Mouse (Mus musculus): Measurements from ENCODE around the gene Flt3.

Flt3 gene

DNA sequence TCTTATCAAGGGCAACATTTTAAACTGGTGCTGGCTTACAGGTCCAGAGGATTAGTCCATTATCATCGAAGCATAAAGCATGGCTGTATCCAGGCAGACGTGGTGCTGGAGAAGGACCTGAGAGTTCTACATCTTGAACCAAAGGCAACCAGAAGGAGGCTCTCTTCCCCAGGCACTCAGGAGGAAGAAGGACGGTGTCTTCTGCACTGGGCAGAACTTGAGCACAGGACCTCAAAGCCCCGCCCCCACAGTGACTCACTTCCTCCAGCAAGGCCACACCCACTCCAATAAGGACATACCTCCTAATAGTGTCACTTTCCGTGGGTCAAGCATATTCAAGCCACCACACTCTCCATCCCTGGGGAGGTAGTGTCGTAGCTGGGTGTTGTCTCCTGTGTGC is 10.3 kb upstream of the Flt3 start:
- in situ Hi-C loops (cut with MboI, MseI) = loop anchor here (25.0 kb wide), 1 partner anchor 452 kb away; the partner anchor contains the start of gene Pomp

DNA sequence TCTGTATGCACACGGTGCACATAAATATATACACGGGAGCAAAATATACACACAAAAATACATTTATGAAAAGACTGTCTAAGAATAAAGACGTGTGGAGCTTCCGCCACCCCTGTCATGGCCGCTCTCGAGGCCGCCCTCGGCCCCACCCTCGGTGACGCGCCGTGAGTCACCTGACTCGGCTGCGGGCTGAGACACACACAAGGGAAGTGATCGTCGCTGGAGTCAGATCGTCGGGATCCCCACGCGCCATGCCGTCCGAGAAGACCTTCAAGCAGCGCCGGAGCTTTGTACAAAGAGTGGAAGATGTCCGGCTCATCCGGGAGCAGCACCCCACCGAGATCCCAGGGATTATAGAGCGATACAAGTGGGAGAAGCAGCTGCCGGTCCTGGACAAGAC is 8.4 kb upstream of the Flt3 start:
- in situ Hi-C loops (cut with MboI, MseI) = loop anchor here (25.0 kb wide), 1 partner anchor 454 kb away; the partner anchor contains the start of gene Pomp

DNA sequence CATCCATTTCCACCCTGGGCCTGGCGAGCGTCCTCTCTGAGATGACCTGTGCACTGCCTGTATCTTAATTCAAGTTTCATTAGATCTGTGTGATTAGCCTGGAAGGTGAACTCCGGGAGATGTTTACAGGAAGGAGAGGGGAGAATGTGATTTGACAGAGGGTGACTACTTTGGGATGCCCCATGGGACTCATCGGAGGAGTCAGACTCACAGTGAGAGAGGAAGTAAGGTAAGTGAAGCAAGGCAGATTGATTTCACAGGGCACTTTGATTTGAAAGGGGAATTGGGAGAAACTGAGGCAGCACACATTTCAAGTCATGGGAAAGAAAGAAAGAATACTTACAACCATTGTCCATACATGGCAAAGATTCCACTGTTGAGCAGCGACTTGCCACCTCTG is 5.8 kb upstream of the Flt3 start:
- in situ Hi-C loops (cut with MboI, MseI) = loop anchor here (25.0 kb wide), 1 partner anchor 456 kb away; the partner anchor contains the start of gene Pomp

DNA sequence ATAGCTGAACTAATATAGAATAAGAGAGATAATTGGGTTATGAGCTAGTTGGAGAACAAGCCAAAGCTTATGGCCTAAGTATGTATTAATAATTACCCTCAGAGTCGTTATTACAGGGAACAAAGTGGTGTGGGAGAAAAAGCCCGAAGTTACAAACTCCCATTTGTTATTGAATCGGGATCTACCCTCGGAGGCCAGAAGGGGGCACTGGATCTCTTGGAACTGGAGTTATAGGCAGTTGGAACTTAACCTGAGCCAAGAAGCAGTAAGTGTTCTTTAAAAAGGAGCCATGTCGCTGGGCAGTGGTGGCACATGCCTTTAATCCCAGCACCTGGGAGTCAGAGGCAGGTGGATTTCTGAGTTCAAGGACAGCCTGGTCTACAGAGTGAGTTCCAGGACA is 2.2 kb upstream of the Flt3 start:
- in situ Hi-C loops (cut with MboI, MseI) = loop anchor here (25.0 kb wide), 1 partner anchor 460 kb away; the partner anchor contains the start of gene Pomp

DNA sequence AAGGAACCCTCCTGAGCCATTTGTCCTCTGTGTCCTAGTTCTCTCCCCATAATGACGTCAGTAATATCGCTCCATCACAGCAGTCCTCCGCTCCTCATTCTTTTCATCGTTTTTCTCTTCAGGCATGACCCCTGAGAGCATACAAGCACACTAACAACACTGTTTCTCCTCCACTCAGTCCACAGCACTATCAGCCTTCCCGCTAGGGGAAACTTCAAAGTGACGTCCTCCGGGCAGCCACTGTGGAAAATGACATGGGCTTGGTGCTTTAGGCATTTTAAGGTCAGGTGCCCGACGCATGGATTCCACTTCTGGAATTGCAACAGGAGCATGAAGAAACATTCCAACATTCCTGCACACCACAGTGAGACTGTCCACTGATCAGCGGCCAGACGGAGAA is 735 bp upstream of the Flt3 start:
- in situ Hi-C loops (cut with MboI, MseI) = loop anchor here (25.0 kb wide), 1 partner anchor 461 kb away; the partner anchor contains the start of gene Pomp

DNA sequence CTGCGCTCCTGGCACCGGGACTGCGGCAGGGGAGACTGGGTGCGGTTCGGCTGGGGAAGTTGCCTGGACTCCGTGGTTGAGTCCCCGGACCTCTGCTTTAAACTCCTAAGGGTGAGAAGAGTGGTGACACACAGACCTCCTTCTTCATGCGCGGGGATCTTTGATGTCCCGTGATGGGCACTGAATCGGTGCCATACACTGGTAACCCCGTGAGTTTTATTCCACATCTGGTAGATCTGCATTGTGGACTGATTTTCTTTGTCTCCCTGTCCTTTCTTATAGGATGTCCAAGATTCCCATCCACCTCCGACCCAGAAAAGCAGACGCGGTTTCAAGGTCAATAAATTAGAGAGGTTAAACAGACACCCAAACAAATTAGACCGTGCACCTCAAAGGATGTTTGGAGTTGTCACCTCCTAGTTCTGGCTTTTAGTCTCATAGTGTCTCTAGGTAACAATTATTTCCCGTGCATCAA is 253 bp upstream of the Flt3 start:
- in situ Hi-C loops (cut with MboI, MseI) = loop anchor here (25.0 kb wide), 1 partner anchor 462 kb away; the partner anchor contains the start of gene Pomp

DNA sequence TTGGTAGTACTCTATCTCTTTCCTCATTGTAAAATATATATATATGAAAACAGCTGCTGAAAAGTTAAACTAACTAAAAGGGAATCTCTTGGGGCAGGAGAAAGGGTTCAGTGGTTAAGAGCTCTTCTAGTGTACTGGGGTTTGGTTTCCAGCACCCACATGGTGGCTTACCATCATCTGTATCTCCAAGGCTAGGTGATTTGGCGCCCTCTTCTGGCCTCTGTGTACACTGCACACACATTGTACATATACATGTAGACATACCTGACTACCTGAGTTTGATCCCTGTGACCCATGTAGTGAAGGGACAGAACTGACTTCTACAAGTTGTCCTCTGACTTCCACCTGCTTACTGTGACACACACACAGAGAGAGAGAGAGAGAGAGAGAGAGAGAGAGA is 5.2 kb downstream of the Flt3 start:
- in situ Hi-C loops (cut with MboI, MseI) = loop anchor here (25.0 kb wide), 1 partner anchor 1517 kb away; no protein-coding TSS in a partner anchor

DNA sequence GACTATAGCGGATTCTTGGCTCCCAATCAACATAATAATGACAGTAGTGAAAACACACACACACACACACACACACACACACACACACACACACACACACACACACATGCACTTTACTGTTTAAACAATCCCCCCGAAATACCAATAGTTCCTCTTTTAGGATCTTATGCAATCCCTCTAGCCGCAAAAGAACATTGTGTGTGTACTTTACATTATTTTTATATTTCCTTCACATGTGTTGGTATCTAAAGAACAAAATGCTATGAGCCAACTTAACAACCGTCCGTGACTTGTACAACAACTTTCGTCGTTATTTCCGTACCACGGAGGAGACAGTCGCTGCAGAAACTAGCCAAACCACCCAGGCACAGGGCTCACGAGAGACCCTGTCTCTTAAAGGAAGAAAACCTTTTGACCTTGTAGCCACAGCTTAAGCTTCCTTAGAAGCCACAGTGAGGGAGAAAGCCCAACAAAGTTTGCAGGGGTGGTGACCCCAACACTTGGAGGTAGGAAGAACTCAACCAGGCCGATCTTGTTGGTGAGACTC is 7.5 kb downstream of the Flt3 start:
- in situ Hi-C loops (cut with MboI, MseI) = loop anchor here (25.0 kb wide), 1 partner anchor 1520 kb away; no protein-coding TSS in a partner anchor

DNA sequence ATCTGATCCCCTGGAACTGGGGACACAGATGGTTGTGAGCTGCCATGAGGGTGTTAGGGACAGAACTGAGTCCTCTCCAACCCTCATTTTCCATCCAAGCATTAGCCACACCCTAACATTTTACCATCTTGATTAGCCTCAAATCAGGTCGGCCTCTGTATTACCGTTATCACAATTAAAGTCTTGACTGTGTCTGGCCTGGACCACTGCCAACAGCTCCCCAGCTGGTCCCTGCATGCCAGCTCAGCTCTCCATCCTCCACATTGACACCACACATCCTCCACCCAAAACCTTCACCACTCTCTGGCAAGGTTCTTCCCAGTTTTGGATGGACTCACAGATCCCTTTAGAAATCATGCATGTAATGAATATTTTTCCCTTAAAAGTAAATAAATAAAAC is 9.5 kb downstream of the Flt3 start:
- in situ Hi-C loops (cut with MboI, MseI) = loop anchor here (25.0 kb wide), 1 partner anchor 1522 kb away; no protein-coding TSS in a partner anchor

DNA sequence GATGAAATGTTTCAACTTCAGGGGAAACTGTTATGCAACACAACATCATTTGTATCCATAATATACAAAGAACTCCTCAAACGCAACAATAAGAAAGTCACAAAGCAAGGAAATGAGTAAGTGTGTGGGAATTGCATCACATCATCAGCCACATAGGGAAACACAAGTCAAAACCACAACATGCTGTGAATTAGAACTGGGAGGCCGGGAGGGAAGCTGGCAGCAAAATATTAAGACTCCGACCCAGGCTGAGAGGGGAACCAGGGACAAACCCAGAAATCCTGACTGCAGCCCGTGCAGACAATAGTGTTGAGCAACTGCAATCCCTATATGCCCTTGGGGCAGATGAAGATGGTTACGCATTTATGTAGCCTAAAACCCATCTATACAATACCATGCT is 11.2 kb downstream of the Flt3 start:
- in situ Hi-C loops (cut with MboI, MseI) = loop anchor here (10.0 to 25.0 kb wide), 3 partner anchors 276 to 1523 kb away; no protein-coding TSS in a partner anchor

DNA sequence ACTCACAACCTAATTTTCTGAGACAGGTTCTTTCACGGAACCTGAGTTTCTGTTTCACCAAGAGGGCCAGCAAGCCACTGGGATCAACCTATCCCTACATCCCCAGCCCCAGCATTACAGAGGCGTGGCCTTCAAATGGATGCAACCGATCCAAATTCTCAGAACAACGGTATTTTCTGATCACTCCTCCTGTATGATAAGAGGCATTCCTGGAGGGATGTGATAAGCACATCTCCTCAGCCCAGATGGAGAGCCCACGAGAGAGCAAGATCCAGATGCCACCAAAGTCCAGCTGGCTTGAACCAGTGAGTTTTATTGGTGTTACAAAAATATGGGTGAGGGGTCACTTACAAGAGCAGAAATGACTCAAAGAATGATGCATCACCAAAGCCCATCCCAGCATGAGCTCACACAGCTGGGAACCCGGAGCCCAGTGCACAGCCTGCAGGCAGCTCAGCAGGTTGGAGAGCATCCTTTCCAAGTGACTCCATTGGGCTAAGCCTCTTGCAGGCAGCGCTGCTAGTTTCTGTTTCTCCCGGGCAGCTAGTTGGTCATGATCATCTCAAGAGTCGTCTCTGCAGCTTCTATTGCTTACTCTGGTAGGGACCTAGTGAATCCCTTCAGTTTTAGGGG is 11.8 kb downstream of the Flt3 start:
- in situ Hi-C loops (cut with MboI, MseI) = loop anchor here (10.0 to 25.0 kb wide), 3 partner anchors 276 to 1524 kb away; no protein-coding TSS in a partner anchor

DNA sequence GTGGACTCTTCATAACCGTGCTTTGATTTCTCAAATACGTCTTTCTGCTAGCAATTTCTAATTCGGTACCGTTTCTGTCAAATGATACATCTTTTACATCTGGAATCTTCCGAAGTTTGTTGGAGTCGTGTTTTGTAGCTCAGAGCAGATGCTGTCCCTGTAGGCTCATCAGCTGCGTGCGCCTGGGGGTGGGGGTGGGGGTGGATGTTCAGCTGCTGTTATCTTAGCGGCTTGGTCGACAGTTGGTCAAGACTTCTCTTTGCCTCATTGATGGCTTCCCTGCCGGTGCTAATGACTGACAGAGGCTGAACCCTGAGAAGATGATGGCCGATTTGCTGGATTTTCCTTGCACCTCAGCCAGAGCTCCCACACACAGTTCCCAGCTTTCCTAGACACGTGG is 13.4 kb downstream of the Flt3 start:
- in situ Hi-C loops (cut with MboI, MseI) = loop anchor here (10.0 to 25.0 kb wide), 3 partner anchors 278 to 1525 kb away; no protein-coding TSS in a partner anchor

DNA sequence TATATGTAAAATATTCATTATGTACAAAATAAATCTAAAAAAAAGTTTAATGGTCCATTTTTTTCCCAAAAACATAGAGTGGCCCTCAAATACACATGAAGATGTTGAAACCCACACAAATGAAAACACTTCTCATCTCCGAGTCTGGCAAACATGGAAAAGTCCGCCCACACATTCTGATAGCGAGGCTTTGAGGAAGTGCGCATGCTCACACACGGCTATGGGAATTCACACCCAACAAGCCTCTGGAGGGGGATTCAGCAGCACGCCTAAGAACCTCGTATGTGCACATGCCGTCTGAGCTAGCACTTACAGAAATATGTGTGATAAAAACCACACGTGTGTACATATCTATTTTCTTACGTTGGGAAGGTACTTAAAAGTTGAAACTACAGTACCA is 18.9 kb downstream of the Flt3 start:
- in situ Hi-C loops (cut with MboI, MseI) = loop anchor here (10.0 to 25.0 kb wide), 3 partner anchors 283 to 1531 kb away; no protein-coding TSS in a partner anchor

DNA sequence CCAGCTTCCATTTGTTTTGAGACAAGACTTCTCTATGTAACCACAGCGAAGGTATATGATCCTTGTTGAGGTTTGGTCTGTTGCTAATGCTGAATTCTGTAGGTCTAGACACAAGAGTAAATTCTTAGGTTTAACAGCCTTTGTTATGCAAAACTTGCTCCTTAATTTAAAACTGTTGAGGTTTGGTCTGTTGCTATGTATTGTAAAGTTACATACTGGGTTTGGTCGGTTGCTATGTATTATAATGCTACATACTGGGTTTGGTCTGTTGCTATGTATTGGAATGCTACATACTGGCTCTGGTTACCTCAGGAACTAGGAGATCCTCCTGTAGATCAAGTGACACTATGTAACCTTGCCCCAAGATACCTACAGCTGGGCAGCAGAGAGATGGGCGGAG is 20.8 kb downstream of the Flt3 start:
- in situ Hi-C loops (cut with MboI, MseI) = loop anchor here (25.0 kb wide), 1 partner anchor 1533 kb away; no protein-coding TSS in a partner anchor

DNA sequence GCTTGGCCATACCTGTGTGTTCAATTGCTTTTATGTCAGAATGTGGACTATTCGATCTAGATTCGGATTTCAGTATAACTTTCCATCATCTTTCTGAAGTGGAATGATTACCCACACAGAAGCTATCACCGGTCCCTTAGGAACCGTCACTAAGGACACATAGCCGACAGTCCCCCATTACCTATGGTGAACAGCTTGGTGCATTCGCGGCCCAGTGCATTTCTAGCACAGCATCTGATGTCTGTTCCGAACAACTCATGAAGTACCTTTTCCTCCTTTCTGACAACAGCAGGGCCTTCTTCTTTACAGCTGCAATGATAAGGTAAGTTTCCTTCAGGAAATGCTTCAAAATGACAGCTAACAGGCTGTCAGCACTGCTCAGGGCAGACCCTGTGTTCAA is 30.0 kb downstream of the Flt3 start:
- in situ Hi-C loops (cut with MboI, MseI) = no loop called here

DNA sequence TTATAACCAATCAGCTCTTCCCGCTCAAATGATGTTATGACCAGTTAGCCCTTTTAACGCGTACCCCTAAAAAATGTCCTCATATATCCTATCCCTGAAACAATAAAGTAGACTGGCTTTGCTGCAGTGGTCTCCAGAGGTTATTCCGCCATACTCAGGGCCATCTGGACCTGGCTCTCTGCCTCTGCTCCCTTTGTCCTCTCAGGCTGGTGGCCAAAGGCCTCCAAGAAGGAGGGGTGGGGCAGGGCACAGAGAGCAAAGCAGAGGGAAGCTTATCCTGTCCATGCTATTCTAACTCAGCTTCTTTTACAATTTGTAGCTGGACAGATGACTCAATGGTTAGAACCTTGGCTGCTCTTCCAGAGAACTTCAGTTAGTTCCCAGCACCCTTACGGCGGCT is 32.1 kb downstream of the Flt3 start:
- in situ Hi-C loops (cut with MboI, MseI) = no loop called here

DNA sequence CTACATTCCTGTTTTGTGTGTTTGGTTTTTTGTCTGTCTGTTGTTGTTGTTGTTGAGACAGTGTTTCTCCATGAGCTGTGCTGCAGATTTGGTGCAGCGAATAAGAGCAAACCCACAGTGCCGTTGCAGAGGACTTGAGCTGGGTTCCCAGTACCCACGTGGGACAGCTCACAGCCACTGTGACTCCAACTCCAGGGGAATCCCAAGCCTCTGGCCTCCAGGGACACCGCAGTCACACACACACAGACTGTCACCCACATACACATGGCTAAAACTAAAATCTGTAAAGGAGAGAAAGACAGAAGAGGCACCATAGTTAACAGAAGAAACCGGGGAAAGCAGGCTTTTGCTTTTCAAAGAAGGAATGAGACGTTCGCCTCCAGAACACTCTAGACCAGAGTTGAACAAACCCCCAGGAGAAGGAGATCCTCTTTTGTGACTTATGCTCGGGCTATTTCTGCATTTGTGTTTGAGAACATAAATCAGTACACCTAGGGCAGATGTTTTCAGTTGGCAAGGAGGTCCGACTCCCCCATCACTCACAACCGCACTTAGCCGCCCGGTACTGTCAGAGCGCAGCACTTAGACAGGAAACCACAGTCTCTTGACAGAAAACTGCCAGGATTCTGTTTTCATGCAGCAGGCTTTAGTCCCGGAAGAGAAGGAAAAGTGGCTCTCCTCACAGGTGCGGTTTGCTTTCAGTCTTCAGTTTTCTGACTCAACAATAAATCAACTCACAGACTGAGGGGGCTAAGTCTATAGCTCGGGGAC is 34.1 kb downstream of the Flt3 start:
- in situ Hi-C loops (cut with MboI, MseI) = no loop called here

DNA sequence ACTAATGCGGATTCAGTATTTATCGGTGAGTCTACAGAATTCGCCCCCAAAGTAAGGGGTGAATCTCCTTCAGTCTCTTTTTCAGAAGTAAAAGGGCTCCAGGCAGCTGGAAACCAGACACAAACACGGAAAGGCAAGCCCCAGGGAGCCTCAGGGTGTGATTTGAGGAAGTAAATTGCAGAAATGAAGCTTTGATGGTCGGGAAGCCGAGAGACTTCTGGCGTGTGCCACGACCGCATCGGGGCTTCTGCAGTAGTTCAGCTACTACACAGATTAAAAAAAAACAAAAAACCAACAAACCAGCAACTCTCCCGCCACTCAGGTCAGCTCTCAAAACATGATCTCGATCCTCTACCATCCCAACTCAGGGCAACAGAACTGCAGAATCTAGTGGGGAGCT is 37.2 kb downstream of the Flt3 start:
- in situ Hi-C loops (cut with MboI, MseI) = no loop called here

DNA sequence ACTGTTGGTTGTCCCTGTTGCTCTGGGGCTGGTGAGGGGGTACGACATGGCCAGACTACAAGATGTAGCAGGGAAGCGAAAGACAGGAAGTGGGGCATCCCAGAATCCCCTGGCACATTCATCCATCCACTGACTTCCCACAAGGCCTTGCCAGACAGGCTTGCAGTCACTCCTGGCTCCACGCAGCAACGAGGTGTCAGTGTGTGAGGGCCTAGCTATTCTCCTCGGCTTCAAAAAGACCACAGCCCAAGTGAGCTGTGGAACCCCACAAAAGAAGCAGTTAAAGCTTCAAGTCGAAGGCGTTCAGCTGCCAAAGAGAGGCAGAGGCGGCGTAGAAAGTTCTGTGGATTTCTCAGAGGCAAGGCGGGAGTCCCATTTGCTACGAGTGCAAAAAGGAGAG is 41.8 kb downstream of the Flt3 start:
- in situ Hi-C loops (cut with MboI, MseI) = no loop called here

DNA sequence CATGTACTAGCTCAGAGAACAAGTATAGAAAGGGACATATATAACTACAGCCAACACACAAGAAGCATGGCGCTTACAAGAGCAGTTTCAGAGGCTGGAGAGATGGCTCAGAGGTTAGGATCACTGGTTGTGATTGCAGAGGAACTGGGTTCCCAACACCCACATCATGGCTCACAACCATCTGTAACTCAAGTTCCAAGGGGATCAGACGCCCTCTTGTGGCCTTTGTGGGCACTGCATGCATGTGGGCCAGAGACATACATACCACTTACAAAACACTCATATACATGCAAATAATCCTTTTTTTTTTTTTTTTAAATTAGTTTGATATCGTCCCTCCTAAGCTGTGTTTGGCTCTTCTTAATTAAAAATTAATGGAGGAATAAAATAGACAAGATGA is 42.8 kb downstream of the Flt3 start:
- in situ Hi-C loops (cut with MboI, MseI) = no loop called here

DNA sequence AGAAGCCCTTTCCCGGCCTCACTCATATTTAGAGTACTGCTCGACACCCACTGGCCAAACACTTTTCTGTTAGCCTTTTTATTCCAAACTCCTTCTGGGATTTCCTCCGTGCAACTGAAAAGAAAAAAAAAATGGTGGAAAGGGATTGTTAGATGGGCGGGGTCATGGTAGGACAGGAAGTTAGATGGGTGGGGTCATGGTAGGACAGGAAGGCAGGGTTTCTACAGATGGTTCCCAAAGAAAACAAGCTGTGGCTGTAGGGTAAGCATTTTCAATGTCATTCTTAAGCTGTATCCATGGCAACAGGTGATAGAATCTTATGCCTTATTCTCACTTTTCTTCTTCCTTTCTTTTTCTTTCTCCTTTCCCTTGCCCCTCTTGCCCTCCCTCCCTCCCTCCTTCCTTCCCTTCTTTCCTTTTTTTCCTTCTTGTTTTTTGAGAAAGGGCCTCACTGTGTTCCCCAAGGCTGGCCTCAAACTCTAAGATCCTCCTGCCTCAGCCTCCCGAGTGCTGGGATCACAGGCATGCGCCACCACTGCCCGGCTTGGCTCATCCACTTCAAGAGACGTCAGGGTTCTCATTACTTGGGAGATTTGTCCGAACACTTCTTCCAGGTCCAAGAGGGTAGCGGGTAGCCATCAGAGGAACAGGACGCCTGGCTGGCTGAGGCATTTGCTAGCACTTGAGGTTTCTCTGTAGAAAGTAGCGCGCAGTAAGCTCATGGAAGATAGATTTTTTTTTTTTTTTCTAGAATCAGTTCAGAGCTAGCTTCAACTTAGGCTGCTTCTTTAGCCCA is 43.8 kb downstream of the Flt3 start:
- in situ Hi-C loops (cut with MboI, MseI) = no loop called here

All from T-helper 2 cell (primary cell).